Mouse (Mus musculus) heart, adult 2 months (tissue): ENCODE data around the gene Cldn22.

Source experiments
- CTCF ChIP-seq: fragments of 200-600 bp; IDR thresholded peaks from 2 replicates; pipeline ENCODE4 v1.8.1; 2022; ENCODE audit warnings: antibody characterized with exemption, mild to moderate bottlenecking, moderate library complexity
- EP300 ChIP-seq: fragments of 200-500 bp; IDR thresholded peaks from 2 replicates; pipeline ENCODE4 v1.6.1; 2011; ENCODE audit warnings: low read depth, low read length, control low read depth; ENCODE audit not compliant: insufficient read depth
- POLR2A ChIP-seq: fragments of 200-500 bp; IDR thresholded peaks from 2 replicates; pipeline ENCODE4 v1.6.1; 2011; ENCODE audit warnings: mild to moderate bottlenecking, low read depth, low read length, control low read depth; ENCODE audit not compliant: insufficient read depth

DNA sequence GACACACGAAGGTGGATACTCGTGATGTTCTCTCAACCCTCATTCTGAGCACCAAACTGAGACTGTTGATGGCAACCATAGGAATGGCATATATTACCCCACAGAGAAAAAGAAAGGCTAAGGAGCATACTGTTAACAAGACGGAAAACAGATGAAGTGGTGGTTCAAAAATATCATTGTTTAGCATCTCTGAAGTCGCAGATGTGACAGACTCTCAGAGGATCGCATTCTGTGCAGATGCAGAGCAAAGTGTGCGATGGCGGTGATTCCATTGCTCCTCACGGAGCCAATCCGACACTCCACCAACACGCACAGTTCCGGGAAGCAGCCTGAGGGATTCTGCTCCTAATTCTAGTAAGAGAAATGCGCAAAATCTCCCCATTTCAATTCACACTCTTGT, 35.0 kb downstream of the Cldn22 start:
- TF ChIP-seq EP300 (no peak), CTCF (no peak), POLR2A (no peak)
